Mouse (Mus musculus): Measurements from ENCODE around the gene Bub3. TPM values are rescaled to one million over a fixed set of nuclear protein-coding genes. Genes with fewer than 3 reads are reported as not detected.

The Bub3 gene
- polyA plus RNA-seq, 1 experiment from 2014 or later = 166 TPM

DNA sequence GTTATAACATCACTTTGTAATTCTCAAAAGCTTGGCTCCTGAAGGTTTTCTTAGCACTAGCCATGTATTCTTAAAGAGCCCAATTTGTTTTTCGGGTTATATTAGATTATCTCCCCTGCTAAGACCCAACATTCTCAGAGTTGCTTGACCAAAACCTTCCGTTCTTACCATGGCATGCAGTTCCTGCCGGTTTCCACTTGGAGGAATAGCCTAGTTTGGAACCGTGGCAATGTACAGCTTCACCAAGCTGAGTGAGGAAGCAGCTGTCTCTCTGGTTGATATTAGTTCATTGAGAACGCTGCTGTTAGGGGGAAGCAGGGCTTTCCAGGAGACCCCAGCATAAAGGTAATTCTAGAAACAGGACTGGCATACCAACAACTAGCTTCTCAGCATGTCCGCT, 15.2 kb downstream of the Bub3 start:
- Histone ChIP-seq H3K27ac (no peak overlapping the region), H3K9ac (no peak overlapping the region), H3K4me1 (no peaks in the 10 kb centered on the region), H3K4me2 (no peak overlapping the region), H3K36me3 (replicated peaks) (peaks cover 19% of the 10 kb centered on the region), H3K27me3 (replicated peaks) (no peaks in the 10 kb centered on the region), H3K4me3 (no peak overlapping the region), H3K9me3 (no peaks in the 10 kb centered on the region)
- 77% methylated on average over 6 of the region's 6 CpGs for WGBS
- no peak for ATAC-seq (replicated peaks)

DNA sequence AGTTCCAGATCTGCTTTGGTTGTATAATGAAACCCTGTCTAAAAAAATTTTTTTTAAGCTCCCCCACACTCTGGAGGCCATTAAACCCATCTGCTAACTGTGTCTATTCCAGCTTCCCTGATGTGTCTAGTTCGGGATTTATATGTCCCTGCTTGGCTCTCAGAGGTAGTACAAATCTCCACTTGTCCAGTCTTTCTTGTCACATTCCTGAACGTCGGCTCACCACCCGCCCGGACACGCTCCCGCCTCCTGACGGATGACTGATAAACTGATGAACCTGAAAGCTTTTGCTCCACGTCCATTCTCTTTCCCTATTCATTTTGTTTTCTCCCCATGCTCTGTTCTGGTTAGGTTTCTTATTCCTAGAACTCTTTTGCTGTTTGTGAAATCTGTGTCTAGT, 22.2 kb downstream of the Bub3 start:
- H3K27me3 ChIP-seq (replicated peaks) = no peaks in the 10 kb centered on the region
- no peak overlapping the region for H3K4me2 ChIP-seq
- H3K4me1 ChIP-seq = no peaks in the 10 kb centered on the region
- no peaks in the 10 kb centered on the region for H3K36me3 ChIP-seq (replicated peaks)
- H3K9ac ChIP-seq = no peak overlapping the region
- ATAC-seq (replicated peaks) = no peak
- no peak overlapping the region for H3K27ac ChIP-seq
- WGBS = 67% methylated on average over 9 of the region's 9 CpGs
- no peaks in the 10 kb centered on the region for H3K9me3 ChIP-seq
- no peak overlapping the region for H3K4me3 ChIP-seq

DNA sequence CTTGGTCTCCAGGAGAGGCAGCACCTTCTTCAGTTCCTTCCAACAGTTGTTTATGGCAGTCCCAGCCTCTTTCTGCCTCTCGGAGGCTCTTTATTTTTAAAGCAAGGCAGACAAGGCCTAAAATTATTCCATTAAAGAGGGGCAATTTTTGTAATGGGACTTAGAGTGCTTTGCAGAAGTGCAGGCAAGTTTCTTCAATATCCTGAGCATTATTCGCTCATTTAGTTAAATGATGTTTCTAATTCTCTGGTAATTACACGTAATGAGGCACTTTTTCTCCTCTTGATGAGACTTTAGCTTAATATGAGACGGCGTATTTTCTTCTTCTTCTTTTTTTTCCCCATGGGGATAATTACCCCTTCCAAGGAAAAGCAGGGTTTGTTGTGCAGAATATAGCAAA, 25.5 kb downstream of the Bub3 start:
- Histone ChIP-seq H3K36me3 (replicated peaks) (no peaks in the 10 kb centered on the region), H3K9ac (no peak overlapping the region), H3K4me2 (no peak overlapping the region), H3K9me3 (no peaks in the 10 kb centered on the region), H3K27me3 (replicated peaks) (no peaks in the 10 kb centered on the region; the same call in 1 of the 2 replicates), H3K4me3 (no peak overlapping the region), H3K27ac (no peak overlapping the region), H3K4me1 (no peaks in the 10 kb centered on the region)
- 82% methylated on average over 5 of the region's 5 CpGs for WGBS
- ATAC-seq (replicated peaks) = no peak

DNA sequence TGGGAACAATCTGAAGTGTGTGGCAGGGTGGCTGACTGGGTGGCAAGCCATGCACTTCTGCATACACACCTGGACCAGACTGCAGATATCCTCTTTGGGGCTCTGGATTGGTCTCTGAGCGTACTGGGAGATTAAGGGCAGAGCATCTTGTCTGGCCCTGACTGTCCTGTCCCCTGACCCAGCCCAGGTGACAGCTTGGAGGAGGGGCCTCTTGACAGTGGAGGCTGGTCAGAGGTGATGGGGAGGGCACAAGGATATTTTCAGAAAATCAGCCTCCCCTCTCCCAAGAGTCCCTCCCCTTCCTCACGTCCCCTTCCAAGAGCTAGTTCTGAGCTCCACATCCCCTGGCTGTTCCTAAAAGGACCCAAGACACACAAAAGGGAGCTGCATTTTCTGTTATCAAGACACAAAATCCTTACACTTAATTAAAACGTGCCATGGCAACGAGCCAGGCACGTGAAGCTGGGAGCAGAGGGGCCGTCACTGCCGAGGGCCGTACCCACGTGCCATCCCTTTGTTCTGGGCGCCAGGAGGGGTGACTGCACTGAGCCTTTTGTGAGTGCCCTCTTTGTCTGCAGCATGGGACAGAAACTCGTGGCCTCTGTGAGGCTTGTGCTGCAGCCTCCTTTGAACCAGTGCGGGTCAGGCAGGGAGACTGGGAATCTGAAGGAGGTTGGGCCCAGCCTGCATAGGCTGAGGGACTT, 37.9 kb downstream of the Bub3 start:
- H3K4me3 ChIP-seq = no peak overlapping the region
- 11% methylated on average over 12 of the region's 12 CpGs for WGBS
- no peaks in the 10 kb centered on the region for H3K9me3 ChIP-seq
- H3K27ac ChIP-seq = peak overlapping the region; percentile 52; the same call in 1 of the 2 replicates
- H3K9ac ChIP-seq = no peak overlapping the region
- peaks cover 19% of the 10 kb centered on the region for H3K4me1 ChIP-seq
- peaks cover 30% of the 10 kb centered on the region for H3K27me3 ChIP-seq (replicated peaks)
- H3K4me2 ChIP-seq = peak overlapping the region; percentile 34
- peak; percentile 70 for ATAC-seq (replicated peaks)
- no peaks in the 10 kb centered on the region for H3K36me3 ChIP-seq (replicated peaks)

DNA sequence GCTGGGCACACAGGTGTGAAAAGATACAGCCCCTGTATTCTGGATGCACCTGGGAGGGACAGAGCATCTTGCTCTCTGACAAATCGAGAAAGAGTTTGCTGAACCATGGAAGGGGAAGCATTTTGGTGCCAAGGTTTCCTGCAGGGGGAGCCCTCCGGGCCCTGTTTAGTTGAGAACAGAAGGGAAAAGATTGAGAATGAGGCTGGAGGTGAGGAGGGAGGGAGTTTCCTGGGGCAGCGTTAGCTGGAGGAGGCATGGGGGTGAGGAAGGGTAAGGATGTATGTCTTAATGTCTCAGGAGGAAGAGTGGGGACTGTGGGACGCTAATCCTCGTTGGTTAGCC, 38.4 kb downstream of the Bub3 start:
- 2% methylated on average over 5 of the region's 5 CpGs for WGBS
- no peak overlapping the region; the same call in 1 of the 2 replicates for H3K4me2 ChIP-seq

DNA sequence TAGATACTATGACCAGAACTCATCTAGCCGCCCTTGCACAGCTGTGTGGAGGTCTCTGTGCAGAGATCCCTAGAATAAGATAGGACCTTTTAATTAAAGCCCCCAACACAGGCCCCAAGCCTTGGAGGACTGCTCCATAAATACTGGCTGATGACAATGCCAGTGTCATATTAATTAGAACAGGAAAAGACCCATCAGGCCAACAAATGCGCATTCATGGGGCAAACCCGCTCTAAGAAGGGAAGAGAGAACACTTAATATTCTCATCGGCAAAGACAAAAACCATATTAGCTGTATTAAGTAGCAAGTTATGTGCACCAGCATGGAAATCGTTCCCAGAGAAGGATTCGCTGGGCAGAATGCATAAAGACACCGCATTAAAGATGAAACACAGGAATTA, 42.1 kb downstream of the Bub3 start:
- H3K9ac ChIP-seq = no peak overlapping the region
- WGBS = 69% methylated on average over 7 of the region's 7 CpGs
- H3K36me3 ChIP-seq (replicated peaks) = no peaks in the 10 kb centered on the region
- H3K4me1 ChIP-seq = peaks cover 19% of the 10 kb centered on the region
- peaks cover 19% of the 10 kb centered on the region for H3K27me3 ChIP-seq (replicated peaks)
- H3K4me2 ChIP-seq = no peak overlapping the region
- H3K4me3 ChIP-seq = no peak overlapping the region
- ATAC-seq (replicated peaks) = no peak
- H3K27ac ChIP-seq = no peak overlapping the region
- no peaks in the 10 kb centered on the region for H3K9me3 ChIP-seq

More for the DNA sequence above, 38.4 kb downstream of the Bub3 start:
- Histone ChIP-seq H3K9ac (no peak overlapping the region), H3K27me3 (replicated peaks) (peaks cover 30% of the 10 kb centered on the region), H3K27ac (peak overlapping the region; percentile 52; the same call in 1 of the 2 replicates), H3K9me3 (no peaks in the 10 kb centered on the region), H3K4me3 (no peak overlapping the region), H3K4me1 (peaks cover 19% of the 10 kb centered on the region), H3K36me3 (replicated peaks) (no peaks in the 10 kb centered on the region)
- no peak for ATAC-seq (replicated peaks)

DNA sequence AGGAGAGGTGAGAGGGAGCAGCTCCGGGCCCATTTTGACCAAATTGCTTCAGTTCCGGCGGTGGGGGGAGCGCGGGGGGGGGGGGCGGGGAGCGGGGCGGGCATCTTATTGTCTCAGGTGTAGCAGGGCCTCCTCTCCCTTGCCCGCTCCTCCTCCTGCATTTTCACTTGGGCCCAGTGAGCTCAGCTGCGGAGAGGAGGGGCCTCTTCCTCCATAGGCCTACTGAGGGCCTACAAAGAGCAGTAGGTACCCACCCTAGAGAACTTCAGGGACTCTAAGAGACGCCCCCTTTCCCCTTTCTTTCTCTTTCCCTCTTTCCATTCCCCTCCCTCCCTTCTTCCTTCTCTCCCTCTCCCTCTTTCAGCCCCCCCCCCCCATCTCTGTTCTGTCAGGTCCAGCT, 43.2 kb downstream of the Bub3 start:
- Histone ChIP-seq H3K27ac (no peak overlapping the region), H3K4me2 (no peak overlapping the region), H3K4me1 (peaks cover 13% of the 10 kb centered on the region), H3K36me3 (replicated peaks) (no peaks in the 10 kb centered on the region), H3K9ac (no peak overlapping the region), H3K27me3 (replicated peaks) (peaks cover 13% of the 10 kb centered on the region), H3K4me3 (no peak overlapping the region), H3K9me3 (no peaks in the 10 kb centered on the region)
- WGBS = 5% methylated on average over 9 of the region's 11 CpGs
- no peak for ATAC-seq (replicated peaks)

DNA sequence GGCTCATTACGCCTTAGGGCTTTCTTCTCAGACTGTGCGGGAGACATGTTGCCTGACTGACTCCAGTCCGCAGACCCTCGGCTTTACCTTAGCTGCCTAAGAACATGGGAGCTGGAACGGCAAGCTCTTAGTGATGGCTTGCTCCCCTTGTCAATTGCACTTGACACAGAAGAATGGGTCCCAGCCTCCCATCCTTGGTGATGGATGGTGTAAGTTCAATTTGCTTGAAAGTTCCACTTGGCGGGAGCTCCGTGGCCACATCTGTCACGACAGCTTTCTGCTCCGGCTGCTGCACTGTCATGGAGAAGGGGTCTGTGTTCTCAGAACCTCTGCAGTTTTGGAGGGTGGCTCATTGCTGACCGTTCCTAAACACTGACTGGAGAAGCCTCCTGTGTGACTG, 44.9 kb downstream of the Bub3 start:
- H3K4me2 ChIP-seq = no peak overlapping the region
- no peak overlapping the region for H3K4me3 ChIP-seq
- H3K27me3 ChIP-seq (replicated peaks) = peaks cover 8% of the 10 kb centered on the region
- no peak for ATAC-seq (replicated peaks)
- H3K9ac ChIP-seq = no peak overlapping the region
- peaks cover 5% of the 10 kb centered on the region for H3K4me1 ChIP-seq
- no peaks in the 10 kb centered on the region for H3K36me3 ChIP-seq (replicated peaks)
- no peak overlapping the region for H3K27ac ChIP-seq
- 91% methylated on average over 10 of the region's 10 CpGs for WGBS
- H3K9me3 ChIP-seq = no peaks in the 10 kb centered on the region

DNA sequence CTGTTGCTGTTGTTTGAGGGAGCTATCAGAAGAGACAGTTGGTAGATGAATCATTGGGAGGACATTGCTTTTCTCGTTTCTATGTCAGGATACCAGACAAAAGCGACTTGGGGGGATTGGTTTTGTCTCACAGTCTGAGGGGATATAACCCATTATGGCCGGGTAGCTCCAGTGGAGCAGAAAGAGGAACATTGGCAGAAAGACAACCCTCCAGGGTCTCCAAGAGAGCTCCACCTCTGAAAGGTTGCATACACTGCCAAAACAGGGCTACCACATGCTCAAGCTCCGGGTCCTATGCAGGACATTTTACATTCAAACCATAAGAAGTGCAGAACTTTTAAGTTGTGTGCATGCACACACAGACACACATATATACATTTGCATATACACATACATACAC, 45.5 kb downstream of the Bub3 start:
- ATAC-seq (replicated peaks) = no peak
- 0 out of 2 replicates have a peak, but pooled peaks cover 5% of the 10 kb centered on the region for H3K27me3 ChIP-seq (replicated peaks)

DNA sequence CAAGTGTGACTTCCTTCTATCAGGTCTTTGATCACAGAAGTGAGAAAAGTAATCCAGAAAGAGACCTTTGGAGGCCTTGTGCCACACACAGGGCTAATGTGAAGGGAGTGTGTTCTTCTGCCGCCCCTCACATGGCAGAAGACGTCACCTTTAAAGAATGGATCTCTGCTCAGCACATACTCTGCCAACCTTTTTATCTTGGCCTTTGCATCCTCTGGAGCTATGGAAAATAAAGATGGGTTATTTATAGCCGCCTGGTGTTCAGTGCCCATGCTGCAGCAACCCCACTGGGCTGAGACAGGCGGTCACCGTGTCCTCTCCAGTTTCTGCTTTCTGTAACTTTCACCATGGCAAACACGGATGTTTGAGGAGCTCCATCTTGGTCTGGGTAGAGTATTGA, 48.0 kb downstream of the Bub3 start:
- WGBS = 85% methylated on average over 6 of the region's 6 CpGs
- Histone ChIP-seq H3K4me1 (no peaks in the 10 kb centered on the region), H3K27ac (no peak overlapping the region), H3K4me2 (no peak overlapping the region), H3K9me3 (no peaks in the 10 kb centered on the region), H3K36me3 (replicated peaks) (no peaks in the 10 kb centered on the region), H3K9ac (no peak overlapping the region), H3K27me3 (replicated peaks) (no peaks in the 10 kb centered on the region), H3K4me3 (no peak overlapping the region)
- ATAC-seq (replicated peaks) = no peak

More for the DNA sequence above, 45.5 kb downstream of the Bub3 start:
- Histone ChIP-seq H3K36me3 (replicated peaks) (no peaks in the 10 kb centered on the region), H3K9me3 (no peaks in the 10 kb centered on the region), H3K4me2 (no peak overlapping the region), H3K4me1 (peaks cover 5% of the 10 kb centered on the region), H3K4me3 (no peak overlapping the region), H3K27ac (no peak overlapping the region), H3K9ac (no peak overlapping the region)
- 72% methylated on average over 4 of the region's 4 CpGs for WGBS

DNA sequence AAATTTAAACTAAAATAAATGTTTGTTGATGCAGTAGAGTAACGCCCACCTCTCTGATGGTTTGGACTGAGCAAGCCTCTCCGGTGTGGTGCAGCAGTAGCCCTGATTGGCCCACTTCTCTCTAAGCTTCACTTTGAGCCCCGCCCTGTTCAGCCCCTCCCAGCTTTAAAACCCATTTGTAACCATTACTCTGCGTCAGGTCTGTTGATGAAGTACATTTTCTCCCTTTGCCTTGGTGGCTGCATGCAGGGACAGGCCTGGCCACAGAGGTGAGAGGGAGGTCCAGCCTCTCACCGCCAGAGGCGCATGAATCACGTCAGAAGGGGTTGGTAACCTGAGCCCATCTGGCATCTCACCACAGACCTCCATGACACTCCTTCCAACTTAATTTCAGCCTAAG, 49.7 kb downstream of the Bub3 start:
- Histone ChIP-seq H3K36me3 (replicated peaks) (no peaks in the 10 kb centered on the region), H3K27me3 (replicated peaks) (no peaks in the 10 kb centered on the region), H3K4me2 (no peak overlapping the region), H3K9me3 (no peaks in the 10 kb centered on the region), H3K27ac (no peak overlapping the region), H3K4me3 (no peak overlapping the region), H3K4me1 (no peaks in the 10 kb centered on the region), H3K9ac (no peak overlapping the region)
- no peak for ATAC-seq (replicated peaks)
- WGBS = 42% methylated on average over 7 of the region's 7 CpGs
